Mouse (Mus musculus): ENCODE measurements around the gene Lrrc8c. TPM values are rescaled to one million over a fixed set of nuclear protein-coding genes. Genes with fewer than 3 reads are reported as not detected.

The Lrrc8c gene
- total and polyA plus RNA-seq, 3 experiments, result 33.0 to 46.0 TPM; not detected in 1

- no peaks in the 10 kb centered on the region for H3K4me1 ChIP-seq (ENCODE audit: control insufficient read depth in 1 of 2, insufficient read depth in 2 of 2, low read length in 2 of 2)
- H3K4me3 ChIP-seq (ENCODE audit: control insufficient read depth in 1 of 2, insufficient read depth in 1 of 2, low read depth in 2 of 2, low read length in 2 of 2), result no peak overlapping the region
- no peak overlapping the region for H3K9ac ChIP-seq (ENCODE audit: control insufficient read depth, low read depth, low read length, poor library complexity, severe bottlenecking)
- H3K9me3 ChIP-seq (replicated peaks; ENCODE audit: insufficient read depth, low read length), result no peaks in the 10 kb centered on the region
- no peak overlapping the region for H3K27ac ChIP-seq (ENCODE audit: control insufficient read depth, low read depth, low read length)
- no peak for DNase-seq (ENCODE audit: low read depth, low spot score)
- TF ChIP-seq TCF12 (IDR thresholded peaks at IDR 0.05; ENCODE audit: low read depth, low read length), result no peak
- TF ChIP-seq ZNF384 (IDR thresholded peaks at IDR 0.05; ENCODE audit: low read depth, low read length), result no peak
- no peak for TF ChIP-seq CHD2 (IDR thresholded peaks at IDR 0.05; ENCODE audit: low read length)
- no peak for TF ChIP-seq TBP (IDR thresholded peaks at IDR 0.05; ENCODE audit: low read depth, low read length)
- no peak for TF ChIP-seq KAT2A (conservative IDR thresholded peaks at IDR 0.05; ENCODE audit: low read depth, low read length)
- TF ChIP-seq POLR2AphosphoS5 (IDR thresholded peaks at IDR 0.05; ENCODE audit: borderline replicate concordance, low read depth, low read length), result no peak
- TF ChIP-seq CHD1 (IDR thresholded peaks at IDR 0.05; ENCODE audit: low read depth, low read length), result no peak
- no peak for TF ChIP-seq UBTF (IDR thresholded peaks at IDR 0.05; ENCODE audit: borderline replicate concordance, insufficient read depth, low read depth, low read length)
- no peak for TF ChIP-seq MXI1 (IDR thresholded peaks at IDR 0.05; ENCODE audit: low read depth, low read length)
- TF ChIP-seq RCOR1 (IDR thresholded peaks at IDR 0.05; ENCODE audit: low read depth, low read length), result no peak
- TF ChIP-seq E2F4 (IDR thresholded peaks at IDR 0.05; ENCODE audit: borderline replicate concordance, low read depth, low read length), result no peak
- TF ChIP-seq USF2 (IDR thresholded peaks at IDR 0.05; ENCODE audit: borderline replicate concordance in 1 of 2, insufficient read depth in 1 of 2, low read depth in 1 of 2, low read length in 2 of 2), result no peak
- TF ChIP-seq GATA1 (IDR thresholded peaks at IDR 0.05; ENCODE audit: low read depth, low read length), result no peak
- no peak for TF ChIP-seq MAZ (IDR thresholded peaks at IDR 0.05; ENCODE audit: low read depth, low read length)
- peaks cover 10% of the 10 kb centered on the region for H3K79me2 ChIP-seq (ENCODE audit: control insufficient read depth, insufficient read depth, low read length, poor library complexity)
- H3K27me3 ChIP-seq (ENCODE audit: control insufficient read depth in 1 of 2, insufficient read depth in 2 of 2, low read length in 2 of 2), result no peaks in the 10 kb centered on the region
- H3K36me3 ChIP-seq (ENCODE audit: control insufficient read depth in 1 of 2, insufficient read depth in 2 of 2, low read length in 2 of 2), result peaks cover 0 to 18% of the 10 kb centered on the region in 2 experiments; a peak in 2 of 4 replicates
Observed at GRCm38 (mm10) chr5:105535186-105535585, 16.0 kb downstream of the Lrrc8c start.

- no peak overlapping the region for H3K4me3 ChIP-seq (ENCODE audit: control insufficient read depth in 1 of 2, insufficient read depth in 1 of 2, low read depth in 2 of 2, low read length in 2 of 2)
- no peak overlapping the region for H3K9ac ChIP-seq (ENCODE audit: control insufficient read depth, low read depth, low read length, poor library complexity, severe bottlenecking)
- peaks cover 0 to 14% of the 10 kb centered on the region in 2 experiments; a peak in 2 of 4 replicates for H3K36me3 ChIP-seq (ENCODE audit: control insufficient read depth in 1 of 2, insufficient read depth in 2 of 2, low read length in 2 of 2)
- no peak overlapping the region for H3K27ac ChIP-seq (ENCODE audit: control insufficient read depth, low read depth, low read length)
- H3K79me2 ChIP-seq (ENCODE audit: control insufficient read depth, insufficient read depth, low read length, poor library complexity), result peaks cover 6% of the 10 kb centered on the region; the same call in 1 of the 2 replicates
- TF ChIP-seq BHLHE40 (IDR thresholded peaks at IDR 0.05; ENCODE audit: borderline replicate concordance, low read depth, low read length), result no peak
- TF ChIP-seq ZMIZ1 (IDR thresholded peaks at IDR 0.05; ENCODE audit: low read depth, low read length), result no peak
- no peak for TF ChIP-seq ETS1 (IDR thresholded peaks at IDR 0.05; ENCODE audit: low read depth, low read length)
- no peak for TF ChIP-seq HCFC1 (IDR thresholded peaks at IDR 0.05; ENCODE audit: low read depth, low read length)
- TF ChIP-seq KAT2A (conservative IDR thresholded peaks at IDR 0.05; ENCODE audit: low read depth, low read length), result no peak
- no peak for TF ChIP-seq E2F4 (IDR thresholded peaks at IDR 0.05; ENCODE audit: borderline replicate concordance, low read depth, low read length)
- TF ChIP-seq MYC (IDR thresholded peaks at IDR 0.05; ENCODE audit: low read depth, low read length), result no peak
- no peak for TF ChIP-seq EP300 (IDR thresholded peaks at IDR 0.05; ENCODE audit: low read depth in 1 of 2, low read length in 2 of 2)
- TF ChIP-seq POLR2AphosphoS2 (IDR thresholded peaks at IDR 0.05; ENCODE audit: low read length), result no peak
- TF ChIP-seq MEF2A (IDR thresholded peaks at IDR 0.05; ENCODE audit: extremely low read depth, insufficient replicate concordance, low read depth, low read length, poor library complexity, severe bottlenecking), result no peak
- TF ChIP-seq CTCF (IDR thresholded peaks at IDR 0.05 in 2 of 3, conservative IDR thresholded peaks at IDR 0.05 in 1 of 3; ENCODE audit: control insufficient read depth in 1 of 3, insufficient read depth in 1 of 3, low read depth in 2 of 3, low read length in 3 of 3, poor library complexity in 1 of 3, severe bottlenecking in 1 of 3), result no peak
- no peak for TF ChIP-seq ZNF384 (IDR thresholded peaks at IDR 0.05; ENCODE audit: low read depth, low read length)
- TF ChIP-seq SMC3 (IDR thresholded peaks at IDR 0.05; ENCODE audit: low read depth, low read length), result no peak
- TF ChIP-seq MAFK (IDR thresholded peaks at IDR 0.05; ENCODE audit: borderline replicate concordance, low read depth, low read length), result no peak
- TF ChIP-seq UBTF (IDR thresholded peaks at IDR 0.05; ENCODE audit: borderline replicate concordance, insufficient read depth, low read depth, low read length), result no peak
- TF ChIP-seq TAL1 (IDR thresholded peaks at IDR 0.05; ENCODE audit: low read length), result no peak
- TF ChIP-seq RCOR1 (IDR thresholded peaks at IDR 0.05; ENCODE audit: low read depth, low read length), result no peak
- no peak for TF ChIP-seq ZC3H11A (IDR thresholded peaks at IDR 0.05; ENCODE audit: low read depth, low read length)
- no peak for TF ChIP-seq SIN3A (IDR thresholded peaks at IDR 0.05; ENCODE audit: low read length)
- no peak for TF ChIP-seq ELF1 (IDR thresholded peaks at IDR 0.05; ENCODE audit: low read depth, low read length)
- no peaks in the 10 kb centered on the region for H3K4me1 ChIP-seq (ENCODE audit: control insufficient read depth in 1 of 2, insufficient read depth in 2 of 2, low read length in 2 of 2)
- no peak for DNase-seq (ENCODE audit: low read depth, low spot score)
- no peaks in the 10 kb centered on the region for H3K27me3 ChIP-seq (ENCODE audit: control insufficient read depth in 1 of 2, insufficient read depth in 2 of 2, low read length in 2 of 2)
- H3K9me3 ChIP-seq (replicated peaks; ENCODE audit: insufficient read depth, low read length), result no peaks in the 10 kb centered on the region
Observed at GRCm38 (mm10) chr5:105536172-105536571, 17.0 kb downstream of the Lrrc8c start.

All from MEL (cell line).